Mouse (Mus musculus) heart, adult 2 months (tissue): Measurements from ENCODE around the gene Cel. TPM values are rescaled to one million over a fixed set of nuclear protein-coding genes. Genes with fewer than 3 reads are reported as not detected.

ENCODE experiments used
- DNase-seq, 2 experiments: peaks; one replicate each; pipeline ENCODE4 v3.0.0; 2021
- H3K27ac ChIP-seq: fragments of 200-600 bp; 2 replicates; pipeline ENCODE4 v1.8.1; 2022
- H3K27me3 ChIP-seq: fragments of 200-500 bp; 2 replicates; pipeline ENCODE4 v1.6.1; 2012; ENCODE audit warnings: mild to moderate bottlenecking, low read length, inconsistent platforms, mixed read lengths; ENCODE audit not compliant: control insufficient read depth, insufficient read depth
- H3K36me3 ChIP-seq: fragments of 200-500 bp; 2 replicates; pipeline ENCODE4 v1.6.1; 2012; ENCODE audit warnings: low read length, inconsistent platforms; ENCODE audit not compliant: control insufficient read depth, insufficient read depth
- H3K4me1 ChIP-seq: fragments of 200-500 bp; 2 replicates; pipeline ENCODE4 v1.6.1; 2011; ENCODE audit warnings: low read length; ENCODE audit not compliant: control insufficient read depth, insufficient read depth
- H3K4me3 ChIP-seq: fragments of 200-600 bp; 2 replicates; pipeline ENCODE4 v1.8.1; 2022
- H3K79me2 ChIP-seq: fragments of 200-500 bp; replicated peaks from 2 replicates; pipeline ENCODE4 v1.6.1; 2012; ENCODE audit warnings: mild to moderate bottlenecking, inconsistent platforms, low read length, moderate library complexity, mixed read lengths; ENCODE audit not compliant: control insufficient read depth, insufficient read depth
- H3K9ac ChIP-seq: fragments of 200-500 bp; 2 replicates; pipeline ENCODE4 v1.6.1; 2012; ENCODE audit warnings: low read depth, mild to moderate bottlenecking, control low read depth, inconsistent platforms, low read length, mixed read lengths
- CTCF ChIP-seq: fragments of 200-600 bp; IDR thresholded peaks from 2 replicates; pipeline ENCODE4 v1.8.1; 2022; ENCODE audit warnings: antibody characterized with exemption, mild to moderate bottlenecking, moderate library complexity
- EP300 ChIP-seq: fragments of 200-500 bp; IDR thresholded peaks from 2 replicates; pipeline ENCODE4 v1.6.1; 2011; ENCODE audit warnings: low read depth, low read length, control low read depth; ENCODE audit not compliant: insufficient read depth
- POLR2A ChIP-seq: fragments of 200-500 bp; IDR thresholded peaks from 2 replicates; pipeline ENCODE4 v1.6.1; 2011; ENCODE audit warnings: mild to moderate bottlenecking, low read depth, low read length, control low read depth; ENCODE audit not compliant: insufficient read depth
- WGBS: fragments of 180-500 bp; shearing (Covaris S2); methylation state at CpG from one replicate; pipeline ENCODE4 v1.1.7; 2018; 5-methylcytosine and 5-hydroxymethylcytosine counted together
- intact Hi-C: fragments of 180-260 bp; cut with DNase I; formaldehyde crosslinking; loops from one replicate; pipeline ENCODE4 v1.15.1; 2025
- polyA plus RNA-seq: library from polyadenylated mRNA; depleted of rRNA; stranded (reverse); fragments of >200 nt; gene quantifications from 2 replicates; pipeline ENCODE4 v1.2.3, GENCODE M21; 2012
- total RNA-seq, 2 experiments: library from RNA; stranded (reverse); gene quantifications; 2 replicates each; pipeline ENCODE4 v1.2.3; 2021

Gene Cel
- total and polyA plus RNA-seq, 3 experiments = not detected

DNA sequence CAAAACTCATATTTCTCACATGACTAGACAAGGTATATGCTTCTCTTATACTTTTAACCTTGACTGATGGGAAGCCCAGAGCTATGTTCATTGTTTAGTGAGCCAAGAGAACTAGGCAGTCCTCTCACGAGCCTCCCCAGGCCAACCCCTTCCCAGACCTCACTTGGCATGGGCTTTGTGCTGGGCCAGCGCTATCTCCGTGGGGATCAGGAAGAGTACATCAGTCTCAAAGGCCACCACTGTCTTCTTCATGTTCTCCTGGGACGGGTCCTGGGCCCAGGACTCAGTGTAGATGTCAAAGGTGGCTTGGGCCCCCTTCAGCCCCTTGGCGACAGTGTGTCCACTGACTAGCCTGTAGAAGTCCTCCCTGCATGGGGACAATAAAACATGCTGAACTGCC, 5.8 kb downstream of the Cel start:
- TF ChIP-seq EP300 (no peak), CTCF (no peak), POLR2A (no peak)
- H3K4me3 ChIP-seq = no peak overlapping the region
- DNase-seq = no peak
- H3K79me2 ChIP-seq = no peaks in the 10 kb centered on the region
- no peaks in the 10 kb centered on the region for H3K36me3 ChIP-seq
- H3K27me3 ChIP-seq = no peaks in the 10 kb centered on the region
- intact Hi-C loops = no loop called here
- no peaks in the 10 kb centered on the region for H3K4me1 ChIP-seq
- H3K9ac ChIP-seq = no peak overlapping the region
- 79% methylated on average over 5 of the region's 5 CpGs for WGBS
- no peak overlapping the region for H3K27ac ChIP-seq

DNA sequence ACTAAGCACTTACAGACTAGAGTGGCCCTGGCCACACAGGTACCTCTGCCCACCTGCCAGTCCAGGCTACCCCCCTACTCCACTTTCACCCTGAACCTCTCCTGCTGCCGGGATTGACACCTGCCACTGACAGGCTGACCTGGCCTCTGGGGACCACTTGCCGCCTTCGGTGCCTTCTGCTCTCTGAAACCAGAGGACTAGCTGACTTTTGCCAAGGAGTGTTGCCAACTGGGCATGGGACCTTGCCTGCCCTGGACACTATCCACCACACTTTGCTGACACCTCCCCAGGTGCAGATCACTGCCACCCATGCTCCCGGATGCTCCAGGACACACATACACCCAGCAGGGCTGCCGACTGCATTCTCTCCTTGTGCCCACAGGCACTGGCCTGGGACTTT, 10.9 kb downstream of the Cel start:
- Histone ChIP-seq H3K79me2 (no peaks in the 10 kb centered on the region), H3K4me1 (peaks cover 1% of the 10 kb centered on the region; the same call in 1 of the 2 replicates), H3K4me3 (no peak overlapping the region), H3K9ac (no peak overlapping the region), H3K27me3 (no peaks in the 10 kb centered on the region), H3K36me3 (no peaks in the 10 kb centered on the region), H3K27ac (no peak overlapping the region)
- intact Hi-C loops = no loop called here
- no peak for DNase-seq
- WGBS = 84% methylated on average over 5 of the region's 5 CpGs
- TF ChIP-seq EP300 (no peak), CTCF (no peak)

DNA sequence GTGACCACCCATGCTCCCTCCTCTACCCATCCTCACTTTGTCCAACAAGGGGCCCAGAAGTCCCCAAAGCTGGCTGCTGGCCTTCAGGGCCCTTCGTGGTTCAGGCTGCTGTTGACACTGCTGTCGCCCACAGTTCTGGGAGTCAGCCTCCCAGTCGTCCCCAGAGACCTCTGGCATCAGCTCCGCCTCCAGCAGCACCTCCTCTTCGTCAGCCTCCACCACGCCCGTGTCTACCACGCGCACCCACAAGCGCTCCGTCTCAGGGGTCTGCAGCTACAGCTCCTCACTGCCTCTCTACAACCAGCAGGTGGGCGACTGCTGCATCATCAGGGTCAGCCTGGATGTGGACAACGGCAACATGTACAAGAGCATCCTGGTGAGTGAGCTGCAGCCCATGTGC, 14.0 kb downstream of the Cel start:
- Histone ChIP-seq H3K4me3 (no peak overlapping the region), H3K27ac (no peak overlapping the region), H3K36me3 (no peaks in the 10 kb centered on the region), H3K27me3 (no peaks in the 10 kb centered on the region), H3K79me2 (no peaks in the 10 kb centered on the region), H3K9ac (no peak overlapping the region), H3K4me1 (peaks cover 1% of the 10 kb centered on the region; the same call in 1 of the 2 replicates)
- no peak for DNase-seq
- WGBS = 92% methylated on average over 13 of the region's 13 CpGs
- TF ChIP-seq POLR2A = no peak
- no peak for TF ChIP-seq EP300
- TF ChIP-seq CTCF = no peak
- intact Hi-C loops = no loop called here

DNA sequence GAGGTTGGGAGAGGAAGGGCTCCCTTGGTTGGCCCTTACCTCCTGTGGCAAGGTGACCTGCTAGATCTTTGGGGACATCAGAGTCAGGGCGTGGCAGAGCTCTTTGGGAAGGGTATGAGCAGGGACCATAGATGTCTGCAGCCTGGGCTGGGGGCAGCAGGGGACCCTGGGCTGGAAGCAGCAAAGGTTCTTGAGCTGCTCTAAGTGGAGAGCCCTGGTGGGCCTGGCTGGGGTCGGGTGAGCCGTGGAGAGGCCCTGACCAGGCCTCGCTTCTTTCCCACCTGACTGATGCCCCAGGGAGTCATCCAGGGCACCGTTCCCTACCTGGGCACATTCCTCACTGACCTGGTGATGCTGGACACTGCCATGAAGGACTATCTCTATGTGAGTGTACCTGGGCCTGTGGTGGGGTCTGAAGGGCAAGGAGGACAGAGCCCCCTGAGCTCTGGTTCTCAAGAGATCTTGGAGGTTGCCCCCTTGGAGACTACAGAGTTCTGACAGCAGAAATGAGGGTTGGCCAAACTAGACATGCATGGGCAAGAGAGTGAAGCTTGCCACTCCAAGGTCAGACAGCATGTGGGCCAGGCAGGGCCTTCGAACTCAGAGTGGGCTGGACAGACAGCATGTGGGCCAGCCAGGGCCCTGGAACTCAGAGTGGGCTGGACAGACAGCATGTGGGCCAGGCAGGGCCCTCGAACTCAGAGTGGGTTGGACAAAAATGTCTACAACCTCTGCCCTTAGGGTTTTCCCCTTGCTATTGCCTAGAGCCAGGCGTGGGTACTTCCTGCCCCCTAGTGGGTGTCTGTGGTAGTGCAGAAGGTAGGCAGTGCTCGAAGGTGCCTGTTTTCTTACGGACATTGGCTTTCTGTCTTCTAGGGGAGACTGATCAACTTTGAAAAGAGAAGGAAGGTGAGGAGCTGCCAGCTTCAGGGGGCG, 15.7 kb downstream of the Cel start:
- H3K4me1 ChIP-seq = peaks cover 1% of the 10 kb centered on the region; the same call in 1 of the 2 replicates
- H3K4me3 ChIP-seq = no peak overlapping the region
- DNase-seq = peak; percentile 82 to 90
- intact Hi-C loops = loop anchor here (1.0 kb wide), 2 partner anchors 30 to 33 kb away; no protein-coding TSS in a partner anchor
- H3K36me3 ChIP-seq = no peaks in the 10 kb centered on the region
- 54% methylated on average over 11 of the region's 11 CpGs for WGBS
- H3K79me2 ChIP-seq = no peaks in the 10 kb centered on the region
- H3K27me3 ChIP-seq = no peaks in the 10 kb centered on the region
- no peak overlapping the region for H3K9ac ChIP-seq
- H3K27ac ChIP-seq = no peak overlapping the region
- TF ChIP-seq CTCF = peak; percentile 93
- no peak for TF ChIP-seq POLR2A
- TF ChIP-seq EP300 = peak; percentile 98

DNA sequence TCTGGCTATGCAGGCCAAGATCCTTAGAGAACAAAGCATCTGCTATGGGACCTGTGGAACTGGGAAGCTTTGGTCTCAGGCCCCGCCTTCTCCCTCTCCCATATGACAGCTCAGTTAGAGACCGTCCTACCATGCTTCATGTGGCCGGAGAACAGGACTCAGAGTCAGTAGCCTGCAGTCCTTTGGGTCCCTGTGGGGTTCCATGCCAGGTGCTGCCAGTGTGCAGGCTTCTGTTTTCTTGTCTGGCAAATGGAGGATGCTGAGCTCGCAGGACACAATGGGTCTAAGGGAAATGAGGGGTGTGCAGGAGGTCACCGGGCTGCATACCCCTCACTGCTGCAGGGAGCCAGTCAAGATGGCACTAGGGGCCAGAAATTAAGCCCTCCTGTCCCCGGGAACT, 16.6 kb downstream of the Cel start:
- WGBS = 77% methylated on average over 6 of the region's 6 CpGs
- Histone ChIP-seq H3K27ac (no peak overlapping the region), H3K9ac (no peak overlapping the region), H3K27me3 (no peaks in the 10 kb centered on the region), H3K4me3 (no peak overlapping the region), H3K36me3 (no peaks in the 10 kb centered on the region), H3K4me1 (peaks cover 1% of the 10 kb centered on the region; the same call in 1 of the 2 replicates), H3K79me2 (no peaks in the 10 kb centered on the region)
- DNase-seq = no peak
- TF ChIP-seq CTCF (no peak), POLR2A (no peak), EP300 (no peak)
- intact Hi-C loops = no loop called here

DNA sequence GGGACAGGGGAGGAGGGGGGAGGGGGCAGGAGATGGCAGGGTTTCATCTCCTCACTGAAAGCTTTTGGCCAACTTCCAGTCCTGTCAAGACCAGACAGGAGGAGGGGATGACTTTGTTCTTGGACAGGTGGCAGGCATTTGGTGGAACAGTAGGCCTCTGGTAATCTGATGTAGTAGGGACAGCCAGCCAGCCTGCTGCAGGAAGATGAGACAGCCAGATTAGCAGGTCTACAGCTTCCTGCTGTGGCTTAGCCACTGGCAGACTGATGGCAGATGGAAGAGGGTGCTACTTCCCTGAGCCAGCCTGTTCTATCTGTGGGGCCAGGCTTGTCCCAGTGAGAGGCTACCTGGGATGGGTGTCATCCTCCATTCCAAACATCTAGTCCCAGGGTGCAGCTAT, 17.2 kb downstream of the Cel start:
- Histone ChIP-seq H3K4me3 (no peak overlapping the region), H3K9ac (no peak overlapping the region), H3K36me3 (no peaks in the 10 kb centered on the region), H3K27me3 (no peaks in the 10 kb centered on the region), H3K4me1 (peaks cover 1% of the 10 kb centered on the region; the same call in 1 of the 2 replicates), H3K79me2 (no peaks in the 10 kb centered on the region), H3K27ac (no peak overlapping the region)
- intact Hi-C loops = no loop called here
- DNase-seq = no peak
- TF ChIP-seq EP300 (no peak), CTCF (no peak)
